Mouse (Mus musculus): Measurements from ENCODE around the gene Adcy1.

GRCm38 (mm10) chr11:7198481-7199256 is 135.4 kb downstream of the Adcy1 start:
- TF ChIP-seq CHD2 (IDR thresholded peaks at IDR 0.05; ENCODE audit: low read depth, low read length) (no peak), MAFK (IDR thresholded peaks at IDR 0.05; ENCODE audit: insufficient read depth, low read depth, low read length) (no peak), ZNF384 (IDR thresholded peaks at IDR 0.05; ENCODE audit: low read depth, low read length) (no peak), HCFC1 (IDR thresholded peaks at IDR 0.05; ENCODE audit: borderline replicate concordance, insufficient read depth, low read length) (no peak), ZC3H11A (IDR thresholded peaks at IDR 0.05; ENCODE audit: borderline replicate concordance, low read depth, low read length) (no peak)

Measured in ES-E14 (cell line).